Mouse (Mus musculus) bone marrow, adult 2 months (tissue): ENCODE results near the gene Ubtd1.

Experiments used
- CTCF ChIP-seq: fragments of 200-500 bp; IDR thresholded peaks from 2 replicates; pipeline ENCODE4 v1.5.1; 2011; ENCODE audit warnings: low read length, control low read depth; ENCODE audit not compliant: control insufficient read depth, insufficient read depth
- POLR2A ChIP-seq: fragments of 200-500 bp; IDR thresholded peaks from 2 replicates; pipeline ENCODE4 v1.6.1; 2011; ENCODE audit warnings: low read depth, mild to moderate bottlenecking, control low read depth, low read length, borderline replicate concordance; ENCODE audit not compliant: control insufficient read depth

GRCm38 (mm10) chr19:42031112-42031511 is 49.5 kb downstream of the Ubtd1 start:
- TF ChIP-seq CTCF (no peak), POLR2A (no peak)
